Comparison of ENCODE assay signal across 9 mouse cellular contexts in the genomic region with DNA sequence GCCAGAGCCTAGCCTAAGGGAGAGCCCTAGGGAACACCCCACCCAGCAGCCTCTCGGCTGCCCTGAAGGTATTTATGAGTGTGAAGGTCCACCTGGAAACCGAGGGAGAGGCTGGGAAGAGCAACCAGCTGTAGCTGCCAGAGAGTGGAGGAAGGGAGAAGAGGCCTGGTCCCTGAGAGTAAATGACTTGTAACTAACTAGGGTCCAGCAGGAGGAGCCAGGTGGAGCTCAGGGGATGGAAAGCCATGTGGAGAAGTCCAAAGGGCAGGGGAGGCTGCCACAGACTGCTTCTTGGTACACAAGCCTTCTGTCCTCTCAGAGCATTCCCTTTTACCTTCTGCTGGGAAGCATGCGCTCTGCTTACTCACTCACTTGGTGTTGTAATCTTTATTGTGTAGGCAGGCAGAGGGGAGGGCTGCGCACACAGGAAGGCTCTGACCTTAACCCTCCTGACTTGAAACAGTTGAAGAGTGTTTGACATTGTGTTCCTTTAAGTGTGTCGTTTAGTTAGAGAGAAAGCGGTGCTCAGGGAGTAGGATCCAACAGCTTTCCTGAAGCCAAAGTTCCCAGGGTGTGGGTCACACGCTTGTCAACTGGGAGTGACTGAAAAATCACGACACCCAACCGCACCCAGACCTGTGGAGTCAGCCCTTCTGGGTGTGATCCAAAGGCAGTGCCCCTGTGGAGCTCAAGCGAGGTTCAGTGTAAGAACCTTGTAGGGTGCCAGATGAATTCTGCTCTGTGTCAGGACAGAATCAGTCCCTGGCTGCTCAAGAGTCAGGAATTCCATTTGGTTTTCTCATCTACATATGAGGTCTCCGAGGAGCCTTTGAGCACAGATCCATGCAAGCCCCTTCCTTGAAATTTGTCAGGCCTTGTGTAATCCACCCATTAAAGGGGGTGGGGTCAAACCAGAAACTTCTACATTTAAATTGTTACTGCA. TPM values are rescaled to one million over a fixed set of nuclear protein-coding genes. Genes with fewer than 3 reads are reported as not detected.
DNase-seq lines count a peak whose midpoint lies in the region; ATAC-seq and TF ChIP-seq lines count a peak whose summit lies in the region.
"Had no signal": no experiment of that assay in that cellular context is flagged by ENCODE, and none has a peak within 500 bp of the region (broad histone marks: within the 10 kb centered on the region; RNA-seq: fewer than 3 reads in every experiment).

No protein-coding gene starts in this region.

- no peaks in the 10 kb centered on the region for H3K9me3 ChIP-seq in lung, embryonic 15.5 days
- H3K9me3 ChIP-seq in midbrain, embryonic 10.5 days (replicated peaks) = no peaks in the 10 kb centered on the region
- no peaks in the 10 kb centered on the region for H3K9me3 ChIP-seq in forebrain, postnatal 0 days (ENCODE audit: low read length)
- H3K9me3 ChIP-seq: neural tube, embryonic 12.5 days had no signal

- H3K27ac ChIP-seq in lung, embryonic 15.5 days = 0 out of 2 replicates have a peak overlapping the region, but pooled peaks have one; percentile 37
- no peak overlapping the region for H3K27ac ChIP-seq in midbrain, embryonic 10.5 days (replicated peaks)
- no peak overlapping the region for H3K27ac ChIP-seq in forebrain, postnatal 0 days (ENCODE audit: low read depth, low read length)
- H3K27ac ChIP-seq: neural tube, embryonic 12.5 days had no signal

- peaks cover 21% of the 10 kb centered on the region for H3K4me1 ChIP-seq in lung, embryonic 15.5 days
- peaks cover 8% of the 10 kb centered on the region for H3K4me1 ChIP-seq in midbrain, embryonic 10.5 days
- H3K4me1 ChIP-seq in forebrain, postnatal 0 days (ENCODE audit: insufficient read depth) = no peaks in the 10 kb centered on the region
- H3K4me1 ChIP-seq: neural tube, embryonic 12.5 days had no signal

- ATAC-seq in lung, embryonic 15.5 days (ENCODE audit: borderline replicate concordance, extremely low read depth, low FRiP score, low TSS enrichment) = peak; percentile 59; the same call in 1 of the 2 replicates
- no peak for ATAC-seq in forebrain, postnatal 0 days

- no peak overlapping the region for H3K4me3 ChIP-seq in lung, embryonic 15.5 days
- H3K4me3 ChIP-seq in midbrain, embryonic 10.5 days = no peak overlapping the region
- no peak overlapping the region for H3K4me3 ChIP-seq in forebrain, postnatal 0 days (ENCODE audit: low read depth, low read length)
- H3K4me3 ChIP-seq: neural tube, embryonic 12.5 days had no signal

- no peaks in the 10 kb centered on the region for H3K27me3 ChIP-seq in lung, embryonic 15.5 days
- no peaks in the 10 kb centered on the region for H3K27me3 ChIP-seq in midbrain, embryonic 10.5 days (ENCODE audit: low read depth, poor library complexity, severe bottlenecking)
- no peaks in the 10 kb centered on the region for H3K27me3 ChIP-seq in forebrain, postnatal 0 days (ENCODE audit: insufficient read depth, low read length)
- H3K27me3 ChIP-seq: neural tube, embryonic 12.5 days had no signal

- H3K36me3 ChIP-seq in lung, embryonic 15.5 days = no peaks in the 10 kb centered on the region
- H3K36me3 ChIP-seq in midbrain, embryonic 10.5 days = no peaks in the 10 kb centered on the region
- no peaks in the 10 kb centered on the region for H3K36me3 ChIP-seq in forebrain, postnatal 0 days (ENCODE audit: insufficient read depth)
- H3K36me3 ChIP-seq: neural tube, embryonic 12.5 days had no signal

- no peak overlapping the region for H3K9ac ChIP-seq in lung, embryonic 15.5 days
- H3K9ac ChIP-seq in forebrain, postnatal 0 days = no peak overlapping the region
- H3K9ac ChIP-seq: neural tube, embryonic 12.5 days had no signal

- TF ChIP-seq CTCF in forebrain, postnatal 0 days (IDR thresholded peaks at IDR 0.05; ENCODE audit: low read depth) = no peak

- H3K4me2 ChIP-seq in lung, embryonic 15.5 days = 0 out of 2 replicates have a peak overlapping the region, but pooled peaks have one; percentile 5
- H3K4me2 ChIP-seq in forebrain, postnatal 0 days (ENCODE audit: low read depth) = no peak overlapping the region
- H3K4me2 ChIP-seq: neural tube, embryonic 12.5 days had no signal

- peak; percentile 40 for DNase-seq in ES-CJ7 (ENCODE audit: low read depth, low spot score)
- DNase-seq in adrenal gland, postnatal 36 days = peak; percentile 40 to 51
- peak; percentile 80 for DNase-seq in kidney, adult 18-20 months
- DNase-seq in midbrain, embryonic 10.5 days (ENCODE audit: low spot score) = no peak
- DNase-seq in neural tube, embryonic 10.5 days (ENCODE audit: extremely low spot score, low spot score) = no peak
- DNase-seq in right cerebral cortex, postnatal 4 days = no peak
- DNase-seq in forebrain, postnatal 0 days = no peak

- 31% methylated on average over 11 of the region's 11 CpGs for WGBS in lung, embryonic 15.5 days
- 72% methylated on average over 11 of the region's 11 CpGs for WGBS in midbrain, embryonic 10.5 days
- WGBS in forebrain, postnatal 0 days = 62% methylated on average over 11 of the region's 11 CpGs

RNA-seq across cellular contexts. Expression of gene Gng12, which starts 14.6 kb away (rescaled TPM):
- total RNA-seq in adrenal gland, postnatal 36 days (2021) = 10 to 100 TPM; 69.8 to 94.6 TPM
- polyA plus RNA-seq in lung, embryonic 15.5 days (2015; fragmentation: Nextera tagmentation; extraction: Ambion mirVana) = 98.5 and 101 TPM in 2 replicates
- 42.8 and 50.3 TPM in 2 replicates for polyA plus RNA-seq in midbrain, embryonic 10.5 days (2016; fragmentation: Nextera tagmentation; extraction: Ambion mirVana)
- total RNA-seq in forebrain, postnatal 0 days (2014; rRNA removed) = 23.5 and 27.8 TPM in 2 replicates
- polyA plus RNA-seq in forebrain, postnatal 0 days (2015; fragmentation: Nextera tagmentation; extraction: Ambion mirVana) = 40.5 and 52.0 TPM in 2 replicates

Comparison
In these comparisons a context has a peak if more than half of its experiments do, and no peak if none do; other contexts are left out.
1. DNase-seq: peak in ES-CJ7 (single experiment), adrenal gland, postnatal 36 days (2 of 2) and kidney, adult 18-20 months (single experiment); none in midbrain, embryonic 10.5 days (single experiment), neural tube, embryonic 10.5 days (single experiment), right cerebral cortex, postnatal 4 days (single experiment) and forebrain, postnatal 0 days (single experiment).